Mouse (Mus musculus) lung, embryonic 15.5 days (tissue): ENCODE measurements at regions not wholly inside any gene's neighbourhood (a gene's known extent, or its start where the extent isn't known, plus 50 kb on each side); places are given as distances from the start of the nearest gene placed in this dataset.
A peak's percentile ranks its signal among the peaks of the same experiment; 100 is the strongest.

Experiments
- ATAC-seq: fragments of 200-750 bp; cut with Nextera tagmentation; 2 replicates; pipeline ENCODE4 v1.8.0; 2017; ENCODE audit warnings: moderate number of reproducible peaks, borderline replicate concordance; ENCODE audit not compliant: low FRiP score, low TSS enrichment; ENCODE audit errors: extremely low read depth
- H3K27ac ChIP-seq: fragments of 300-500 bp; sonication (generic); 2 replicates; pipeline ENCODE4 v1.5.1; 2015; ENCODE audit warnings: moderate library complexity, mild to moderate bottlenecking, inconsistent platforms
- H3K27me3 ChIP-seq: fragments of 300-500 bp; sonication (generic); 2 replicates; pipeline ENCODE4 v1.6.1; 2015; ENCODE audit warnings: inconsistent platforms
- H3K36me3 ChIP-seq: fragments of 300-500 bp; sonication (generic); 2 replicates; pipeline ENCODE4 v1.6.1; 2015; ENCODE audit warnings: inconsistent platforms
- H3K4me1 ChIP-seq: fragments of 300-500 bp; sonication (generic); 2 replicates; pipeline ENCODE4 v1.6.1; 2015; ENCODE audit warnings: inconsistent platforms
- H3K4me2 ChIP-seq: fragments of 300-500 bp; sonication (generic); 2 replicates; pipeline ENCODE4 v1.6.1; 2015; ENCODE audit warnings: inconsistent platforms, mild to moderate bottlenecking, moderate library complexity
- H3K4me3 ChIP-seq: fragments of 300-500 bp; sonication (generic); 2 replicates; pipeline ENCODE4 v1.5.1; 2015; ENCODE audit warnings: mild to moderate bottlenecking, inconsistent platforms
- H3K9ac ChIP-seq: fragments of 300-500 bp; sonication (generic); 2 replicates; pipeline ENCODE4 v1.6.1; 2015; ENCODE audit warnings: inconsistent platforms
- H3K9me3 ChIP-seq: fragments of 300-500 bp; sonication (generic); 2 replicates; pipeline ENCODE4 v1.6.1; 2016; ENCODE audit warnings: inconsistent platforms
- WGBS: fragments of 180-500 bp; shearing (Covaris S2); methylation state at CpG from one replicate; pipeline ENCODE4 v1.1.7; 2015; 5-methylcytosine and 5-hydroxymethylcytosine counted together

DNA sequence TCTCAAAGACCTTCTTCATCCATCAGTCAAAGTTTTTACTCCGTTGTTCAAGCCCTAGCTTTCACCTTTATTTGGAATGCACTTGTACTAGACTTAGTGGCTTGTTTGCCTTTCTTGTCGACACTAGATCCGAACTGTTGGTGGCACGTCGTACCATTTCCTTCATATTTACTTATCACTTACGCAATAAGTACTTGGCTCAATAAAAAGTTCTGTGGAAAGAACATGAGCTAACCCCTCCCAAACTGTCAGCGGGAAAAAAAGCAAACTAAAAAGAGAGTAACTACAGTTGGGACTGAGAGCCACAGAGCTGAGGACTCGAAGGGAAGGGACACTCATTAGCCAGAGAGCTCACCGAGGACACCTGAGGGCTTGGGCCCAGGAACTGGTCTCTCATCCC, 202.8 kb downstream of the Gm19410 start:
- H3K4me1 ChIP-seq: peaks cover 30% of the 10 kb centered on the region
- peak; percentile 82 for ATAC-seq
- no peaks in the 10 kb centered on the region for H3K9me3 ChIP-seq
- WGBS: 22% methylated on average over 9 of the region's 9 CpGs
- no peaks in the 10 kb centered on the region for H3K36me3 ChIP-seq
- peak overlapping the region; percentile 71 for H3K27ac ChIP-seq
- H3K4me2 ChIP-seq: no peak overlapping the region
- H3K27me3 ChIP-seq: no peaks in the 10 kb centered on the region
- no peak overlapping the region for H3K4me3 ChIP-seq
- no peak overlapping the region for H3K9ac ChIP-seq

DNA sequence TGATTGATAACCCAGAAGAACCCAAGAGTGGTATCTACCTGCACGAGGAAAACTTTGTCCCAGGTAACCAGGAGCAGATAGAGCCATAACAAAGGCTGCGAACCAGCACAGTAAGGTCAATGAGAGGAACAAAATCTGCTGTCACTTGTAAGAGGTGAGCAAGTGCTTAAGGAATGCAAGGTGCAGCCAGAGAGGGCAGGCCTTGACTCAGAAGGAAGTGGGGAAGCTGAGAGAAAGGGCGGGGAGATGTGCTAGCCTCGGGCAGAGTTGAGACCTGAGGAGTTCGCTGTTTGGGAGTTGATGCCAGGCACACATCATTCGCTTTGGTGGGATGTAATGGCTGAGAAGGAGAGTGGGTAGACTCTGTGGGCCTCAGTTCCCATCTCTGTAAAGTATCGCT, 205.5 kb downstream of the Gm19410 start:
- Histone ChIP-seq H3K4me2 (no peak overlapping the region), H3K9ac (no peak overlapping the region), H3K27me3 (no peaks in the 10 kb centered on the region), H3K36me3 (no peaks in the 10 kb centered on the region), H3K9me3 (no peaks in the 10 kb centered on the region), H3K27ac (no peak overlapping the region), H3K4me3 (no peak overlapping the region), H3K4me1 (peaks cover 37% of the 10 kb centered on the region)
- ATAC-seq: no peak
- WGBS: 65% methylated on average over 7 of the region's 7 CpGs

- ATAC-seq: peak; percentile 70; the same call in 1 of the 2 replicates
- Histone ChIP-seq H3K4me1 (peaks cover 21% of the 10 kb centered on the region), H3K9me3 (no peaks in the 10 kb centered on the region), H3K4me3 (no peak overlapping the region), H3K36me3 (no peaks in the 10 kb centered on the region), H3K9ac (no peak overlapping the region), H3K27ac (peak overlapping the region; percentile 42), H3K27me3 (no peaks in the 10 kb centered on the region), H3K4me2 (no peak overlapping the region)
- 42% methylated on average over 10 of the region's 10 CpGs for WGBS
Measured at GRCm38 (mm10) chr8:35974323-35975029, 208.9 kb downstream of the Gm19410 start.

DNA sequence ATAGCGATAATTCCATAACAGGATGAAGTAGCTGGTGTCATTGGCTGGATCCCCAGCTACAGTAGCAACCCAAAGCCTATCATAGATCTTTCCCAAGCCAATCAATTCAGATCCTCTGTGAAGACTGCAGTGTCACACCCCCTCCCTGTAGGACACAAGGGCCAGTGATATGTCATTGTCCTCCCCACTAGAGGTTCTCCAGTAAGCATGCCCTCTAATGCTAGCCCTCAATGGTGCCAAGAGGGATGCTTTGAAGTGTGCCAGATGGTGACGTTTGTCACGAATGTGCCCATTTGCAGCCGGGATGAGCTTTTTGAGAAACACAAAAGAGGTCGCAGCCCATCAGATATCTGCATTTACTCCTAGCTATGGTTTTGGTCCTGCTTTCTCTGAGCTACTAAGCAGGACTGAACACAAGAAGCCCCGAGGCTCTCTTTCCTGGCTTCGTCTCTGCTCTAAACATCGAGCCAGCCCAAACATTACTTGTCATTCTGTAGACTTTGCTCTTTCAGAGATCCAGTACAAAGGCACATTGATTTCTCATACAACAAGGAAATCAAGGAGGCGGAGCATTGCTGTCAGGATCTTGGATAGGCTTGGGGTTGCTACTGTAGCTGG, 214.2 kb downstream of the Gm19410 start:
- no peak for ATAC-seq
- Histone ChIP-seq H3K4me2 (no peak overlapping the region), H3K9me3 (no peaks in the 10 kb centered on the region), H3K9ac (no peak overlapping the region), H3K27me3 (no peaks in the 10 kb centered on the region), H3K27ac (no peak overlapping the region), H3K4me3 (no peak overlapping the region), H3K4me1 (peaks cover 8% of the 10 kb centered on the region), H3K36me3 (no peaks in the 10 kb centered on the region)
- 79% methylated on average over 9 of the region's 9 CpGs for WGBS

DNA sequence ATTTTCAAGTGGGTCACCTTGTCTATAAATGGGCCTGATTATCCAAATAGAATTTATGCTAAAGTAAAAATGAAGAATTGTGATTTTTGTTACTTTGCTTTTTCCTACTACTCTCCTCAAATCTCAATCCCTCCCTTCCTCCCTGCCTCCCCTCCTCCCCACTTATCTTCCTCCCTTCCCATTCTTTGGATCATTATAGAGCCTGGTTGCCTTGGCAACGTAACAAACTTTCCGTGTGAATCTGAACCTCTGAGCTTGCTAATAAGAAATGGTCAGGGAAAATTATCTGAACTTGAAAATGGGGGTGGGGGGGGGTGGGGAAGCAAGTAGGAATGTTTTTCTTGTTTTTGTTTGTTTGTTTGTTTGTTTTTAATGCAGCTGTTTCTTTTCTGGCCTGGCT, 217.5 kb downstream of the Gm19410 start:
- no peaks in the 10 kb centered on the region for H3K27me3 ChIP-seq
- no peak overlapping the region for H3K4me2 ChIP-seq
- 55% methylated on average over 2 of the region's 2 CpGs for WGBS
- no peak overlapping the region for H3K4me3 ChIP-seq
- H3K9me3 ChIP-seq: no peaks in the 10 kb centered on the region
- H3K4me1 ChIP-seq: peaks cover 29% of the 10 kb centered on the region
- H3K9ac ChIP-seq: no peak overlapping the region
- H3K36me3 ChIP-seq: no peaks in the 10 kb centered on the region
- no peak overlapping the region for H3K27ac ChIP-seq
- ATAC-seq: no peak

- ATAC-seq: peak; percentile 43; the same call in 1 of the 2 replicates
- peak overlapping the region; percentile 72 for H3K27ac ChIP-seq
Measured at GRCm38 (mm10) chr8:35985152-35985689, 219.6 kb downstream of the Gm19410 start.

GRCm38 (mm10) chr8:35987327-35987726, 221.7 kb downstream of the Gm19410 start:
- H3K9me3 ChIP-seq: no peaks in the 10 kb centered on the region
- WGBS: 25% methylated on average over 5 of the region's 5 CpGs

More at GRCm38 (mm10) chr8:35985152-35985689, 219.6 kb downstream of the Gm19410 start:
- Histone ChIP-seq H3K9ac (no peak overlapping the region), H3K27me3 (no peaks in the 10 kb centered on the region), H3K4me3 (no peak overlapping the region), H3K4me2 (no peak overlapping the region), H3K9me3 (no peaks in the 10 kb centered on the region), H3K4me1 (peaks cover 35% of the 10 kb centered on the region), H3K36me3 (no peaks in the 10 kb centered on the region)
- 8% methylated on average over 5 of the region's 5 CpGs for WGBS

DNA sequence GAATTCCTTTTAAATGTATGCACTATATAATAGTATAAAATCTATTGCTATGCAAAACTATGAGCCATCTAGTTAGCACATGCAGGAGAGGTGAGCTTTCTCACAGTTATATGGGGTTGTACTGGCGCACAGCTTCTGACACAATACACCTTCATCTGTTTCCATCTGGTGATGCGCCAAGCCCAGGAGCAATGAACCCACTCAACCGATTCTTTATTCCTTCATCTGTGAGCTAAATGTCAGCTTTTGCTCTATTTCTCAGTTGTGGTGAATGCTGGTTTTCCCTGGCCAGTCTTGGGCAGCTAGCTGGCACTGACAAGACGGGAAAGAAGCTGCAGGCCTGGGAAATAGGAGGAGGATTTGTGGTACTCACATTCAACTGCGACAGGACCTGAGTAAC, 225.4 kb downstream of the Gm19410 start:
- Histone ChIP-seq H3K4me3 (no peak overlapping the region), H3K9me3 (no peaks in the 10 kb centered on the region), H3K9ac (no peak overlapping the region), H3K36me3 (no peaks in the 10 kb centered on the region), H3K27ac (no peak overlapping the region), H3K4me2 (no peak overlapping the region), H3K4me1 (peaks cover 20% of the 10 kb centered on the region), H3K27me3 (no peaks in the 10 kb centered on the region)
- 90% methylated on average over 5 of the region's 5 CpGs for WGBS
- ATAC-seq: no peak

More at GRCm38 (mm10) chr8:35987327-35987726, 221.7 kb downstream of the Gm19410 start:
- Histone ChIP-seq H3K4me2 (no peak overlapping the region), H3K27ac (peak overlapping the region; percentile 72), H3K4me1 (peaks cover 35% of the 10 kb centered on the region), H3K4me3 (no peak overlapping the region), H3K36me3 (no peaks in the 10 kb centered on the region), H3K27me3 (no peaks in the 10 kb centered on the region), H3K9ac (no peak overlapping the region)
- ATAC-seq: peak; percentile 89

DNA sequence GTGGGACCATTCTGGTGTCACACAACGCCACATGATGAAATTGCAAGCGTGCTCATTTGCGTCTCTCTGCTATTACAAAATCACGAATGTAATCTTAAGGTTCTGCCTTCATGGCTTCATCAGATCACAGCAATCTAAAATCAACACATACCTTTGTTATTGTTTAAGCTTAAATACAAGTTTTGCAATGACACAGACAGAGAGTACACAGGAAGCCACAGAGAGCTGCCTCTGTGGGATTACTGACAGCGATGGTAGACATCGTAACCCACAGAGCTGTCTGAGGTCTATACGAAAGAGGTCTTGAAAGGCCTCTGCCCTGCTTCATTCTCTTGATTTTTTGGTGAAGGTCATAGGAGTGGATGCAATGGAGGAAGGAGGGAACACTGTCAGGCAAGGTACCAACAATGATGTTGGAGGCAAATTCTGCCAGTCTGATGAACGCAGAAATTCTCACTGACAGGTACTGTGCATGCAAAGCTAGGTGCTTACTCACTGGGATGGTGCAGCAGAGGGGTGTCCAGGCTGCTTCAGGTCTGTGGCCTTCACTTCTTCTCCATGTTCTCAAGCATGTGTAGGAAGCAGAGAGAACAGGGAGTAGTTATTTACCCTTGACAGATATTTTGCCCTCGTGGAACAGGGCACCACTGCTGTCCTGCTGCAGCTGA, 226.5 kb downstream of the Gm19410 start:
- WGBS: 84% methylated on average over 9 of the region's 9 CpGs
- no peaks in the 10 kb centered on the region for H3K36me3 ChIP-seq
- H3K27me3 ChIP-seq: no peaks in the 10 kb centered on the region
- no peak overlapping the region for H3K27ac ChIP-seq
- no peak overlapping the region for H3K9ac ChIP-seq
- no peak overlapping the region for H3K4me2 ChIP-seq
- no peak for ATAC-seq
- H3K4me3 ChIP-seq: no peak overlapping the region
- H3K4me1 ChIP-seq: peaks cover 14% of the 10 kb centered on the region
- H3K9me3 ChIP-seq: no peaks in the 10 kb centered on the region

GRCm38 (mm10) chr8:35996330-35997077, 230.9 kb downstream of the Gm19410 start:
- Histone ChIP-seq H3K4me3 (no peak overlapping the region), H3K27ac (peak overlapping the region; percentile 81), H3K9me3 (no peaks in the 10 kb centered on the region), H3K4me1 (peaks cover 14% of the 10 kb centered on the region), H3K36me3 (no peaks in the 10 kb centered on the region), H3K9ac (no peak overlapping the region), H3K4me2 (no peak overlapping the region), H3K27me3 (no peaks in the 10 kb centered on the region)
- ATAC-seq: peak; percentile 80
- 33% methylated on average over 6 of the region's 6 CpGs for WGBS

- Histone ChIP-seq H3K4me2 (no peak overlapping the region), H3K4me1 (peaks cover 19% of the 10 kb centered on the region), H3K9me3 (no peaks in the 10 kb centered on the region), H3K36me3 (no peaks in the 10 kb centered on the region), H3K9ac (no peak overlapping the region), H3K27ac (peak overlapping the region; percentile 74; the same call in 1 of the 2 replicates), H3K27me3 (no peaks in the 10 kb centered on the region), H3K4me3 (no peak overlapping the region)
- 47% methylated on average over 9 of the region's 9 CpGs for WGBS
- ATAC-seq: peak; percentile 88
Measured at GRCm38 (mm10) chr8:35999584-35999983, 234.0 kb downstream of the Gm19410 start.
